Mouse (Mus musculus): Measurements from ENCODE around the gene Umad1. TPM values are rescaled to one million over a fixed set of nuclear protein-coding genes. Genes with fewer than 3 reads are reported as not detected.

Gene Umad1
- total RNA-seq, 2 experiments from 2014 or later = 11.7 to 13.4 TPM

DNA sequence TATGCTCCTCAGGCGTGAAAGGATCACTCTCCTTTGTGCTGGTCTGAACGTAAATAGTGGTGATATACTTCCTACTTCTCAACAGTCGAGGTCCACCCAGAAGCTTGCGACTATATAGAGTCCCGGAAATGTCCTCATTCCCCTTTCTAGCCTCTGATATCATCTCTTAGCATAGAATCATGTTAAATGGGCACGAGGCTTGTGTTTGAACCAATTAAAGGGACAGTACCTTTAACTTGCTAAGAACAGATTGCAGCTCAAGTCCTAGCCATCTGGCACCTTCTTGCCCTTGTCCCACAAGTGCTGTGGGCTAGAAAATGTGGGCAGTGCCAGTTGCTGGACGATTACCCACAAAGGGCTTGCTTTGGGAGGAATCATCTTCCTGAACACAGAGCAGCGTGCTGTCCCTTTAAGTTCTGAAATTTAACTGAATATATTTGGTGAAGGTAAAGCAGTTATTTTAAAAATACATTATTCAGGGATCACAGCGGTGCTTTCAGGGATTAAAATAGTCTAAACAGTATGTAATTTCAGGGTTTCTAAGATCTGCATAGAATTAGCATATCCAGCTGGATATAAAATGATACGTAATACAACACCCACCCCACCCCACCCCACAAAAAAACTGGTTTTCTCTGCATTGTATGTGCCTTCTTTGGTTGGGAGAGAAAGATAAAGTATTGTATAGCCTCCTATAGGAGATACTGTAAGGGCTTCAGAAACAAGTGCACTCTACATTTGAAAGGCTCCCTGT is 153.9 kb downstream of the Umad1 start:
- no peak for DNase-seq (ENCODE audit: low spot score in 2 of 2)

DNA sequence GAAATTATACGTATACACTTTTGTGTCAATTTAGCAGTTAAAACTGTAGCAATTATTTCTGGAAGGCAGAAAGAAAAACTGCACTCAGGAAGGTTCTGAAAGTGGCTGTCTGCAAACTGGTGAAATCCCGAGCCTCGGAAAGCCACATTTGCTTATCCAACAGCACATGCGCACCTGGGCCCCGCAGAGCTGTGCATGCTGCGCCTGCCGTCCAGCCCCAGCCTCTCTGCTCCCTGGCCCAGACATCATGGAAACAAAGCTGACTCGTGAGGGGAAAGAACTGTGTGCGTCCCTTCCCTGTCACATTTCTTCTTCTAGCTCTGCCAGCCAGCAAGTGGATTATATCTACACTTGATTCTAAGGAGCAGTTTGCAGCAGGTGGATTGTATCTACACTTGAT is 154.9 kb downstream of the Umad1 start:
- DNase-seq (ENCODE audit: low spot score in 2 of 2) = no peak

- no peak for DNase-seq (ENCODE audit: low spot score in 2 of 2)
Observed at GRCm38 (mm10) chr6:8415823-8416222, 156.7 kb downstream of the Umad1 start.

DNA sequence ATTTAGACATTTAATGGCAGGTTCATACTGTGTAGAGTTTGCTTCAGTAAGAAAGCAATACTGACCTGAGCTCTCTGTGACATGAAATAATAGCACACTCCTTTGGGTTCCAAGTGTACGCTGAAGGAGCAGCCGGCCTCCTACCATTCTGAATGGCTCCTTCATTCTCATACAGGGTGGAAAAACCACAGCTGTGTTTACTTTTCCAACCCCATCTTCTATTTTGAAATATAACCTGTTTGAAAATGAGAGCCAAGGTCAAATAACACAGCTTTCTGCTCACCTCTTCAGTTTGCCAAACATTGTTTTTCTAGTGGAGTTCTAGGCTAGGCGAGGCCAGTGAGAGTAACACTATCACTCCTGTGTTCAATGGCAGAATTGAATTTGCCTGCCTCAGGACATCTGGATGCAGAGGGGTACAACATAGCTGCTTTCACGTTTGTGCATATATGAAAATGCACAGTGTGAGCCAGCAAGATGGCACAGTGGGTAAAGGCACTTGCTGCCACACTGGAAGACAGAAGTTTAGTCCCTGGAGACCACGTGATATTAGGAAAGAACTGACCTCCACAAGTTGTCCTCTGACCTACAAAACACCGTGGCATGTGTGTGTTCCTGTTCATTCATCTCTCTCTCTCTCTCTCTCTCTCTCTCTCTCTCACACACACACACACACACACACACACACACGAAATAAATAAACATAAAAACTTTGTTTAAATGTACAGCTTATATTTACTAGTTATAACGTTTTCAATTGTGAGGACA is 157.9 kb downstream of the Umad1 start:
- DNase-seq (ENCODE audit: low spot score in 2 of 2) = no peak

GRCm38 (mm10) chr6:8419485-8420186 is 160.5 kb downstream of the Umad1 start:
- no peak for DNase-seq (ENCODE audit: low spot score in 2 of 2)

- DNase-seq (ENCODE audit: low spot score in 2 of 2) = no peak
Observed at GRCm38 (mm10) chr6:8420187-8420503, 161.1 kb downstream of the Umad1 start.

- DNase-seq (ENCODE audit: low spot score in 2 of 2) = no peak
Observed at GRCm38 (mm10) chr6:8421421-8421820, 162.3 kb downstream of the Umad1 start.

GRCm38 (mm10) chr6:8421959-8422581 is 163.0 kb downstream of the Umad1 start:
- DNase-seq (ENCODE audit: low spot score in 2 of 2) = peak in 1 of 2 experiments; percentile 24

GRCm38 (mm10) chr6:8423142-8423541 is 164.1 kb downstream of the Umad1 start:
- no peak for DNase-seq (ENCODE audit: low spot score in 2 of 2)

DNA sequence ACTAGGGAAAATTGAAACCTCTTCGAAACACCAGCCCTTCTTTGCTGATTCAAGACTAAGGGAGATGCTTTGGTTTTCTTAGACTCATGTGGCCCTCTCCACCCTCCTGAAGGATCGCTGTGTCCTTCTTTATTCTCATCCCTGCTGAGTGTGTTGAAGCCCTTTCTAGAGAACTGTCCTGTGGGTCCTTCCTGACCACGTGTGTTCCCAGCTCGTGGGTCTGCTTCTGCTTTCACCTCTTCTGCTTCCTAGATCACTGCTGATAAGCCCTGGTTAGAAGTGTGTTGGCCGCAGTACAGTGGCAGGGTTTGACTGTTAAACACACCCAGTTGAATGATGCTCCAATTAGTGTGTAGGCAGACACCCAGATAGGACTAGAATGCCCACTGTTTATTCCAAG is 168.6 kb downstream of the Umad1 start:
- DNase-seq (ENCODE audit: low spot score in 2 of 2) = no peak

GRCm38 (mm10) chr6:8430610-8431234 is 171.6 kb downstream of the Umad1 start:
- DNase-seq (ENCODE audit: low spot score in 2 of 2) = no peak

DNA sequence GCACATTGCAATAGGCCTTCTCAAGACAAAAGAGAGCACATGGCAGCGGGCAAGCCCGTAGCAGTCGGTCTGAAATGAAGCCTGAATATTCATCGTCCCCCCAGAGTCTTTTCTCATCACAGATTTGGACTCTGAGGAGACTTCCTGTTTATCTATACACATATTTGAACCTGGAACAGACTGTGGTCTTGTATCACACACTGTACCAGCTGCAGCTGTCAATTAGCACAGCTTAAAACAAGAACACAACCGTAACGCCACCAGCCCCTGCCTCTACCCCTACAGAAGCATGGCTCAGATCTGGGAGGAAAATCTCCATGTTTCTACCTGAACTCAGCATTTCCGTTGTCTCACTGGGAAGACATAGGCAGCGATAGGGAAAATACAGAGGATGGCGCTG is 174.1 kb downstream of the Umad1 start:
- no peak for DNase-seq (ENCODE audit: low spot score in 2 of 2)

- no peak for DNase-seq (ENCODE audit: low spot score in 2 of 2)
Observed at GRCm38 (mm10) chr6:8437937-8438336, 178.8 kb downstream of the Umad1 start.

DNA sequence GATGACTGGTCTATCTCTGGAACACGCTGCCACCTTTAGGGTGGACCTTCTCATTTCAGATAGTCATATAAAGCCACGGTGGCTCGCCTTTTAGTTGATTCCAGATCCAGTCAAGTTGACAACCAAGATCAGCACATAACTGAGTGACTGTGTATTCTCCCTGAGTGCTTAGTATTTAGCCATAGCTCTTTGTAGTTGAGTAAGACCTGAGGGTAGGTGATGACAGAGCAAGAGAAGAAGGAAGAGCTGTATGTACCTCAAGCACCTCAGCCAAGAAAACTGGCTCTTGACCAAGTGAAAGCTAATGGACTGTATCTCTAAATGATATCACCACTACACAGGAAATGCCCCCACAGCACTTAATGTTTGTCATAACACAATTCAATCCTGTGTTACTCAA is 182.7 kb downstream of the Umad1 start:
- no peak for DNase-seq (ENCODE audit: low spot score in 2 of 2)

DNA sequence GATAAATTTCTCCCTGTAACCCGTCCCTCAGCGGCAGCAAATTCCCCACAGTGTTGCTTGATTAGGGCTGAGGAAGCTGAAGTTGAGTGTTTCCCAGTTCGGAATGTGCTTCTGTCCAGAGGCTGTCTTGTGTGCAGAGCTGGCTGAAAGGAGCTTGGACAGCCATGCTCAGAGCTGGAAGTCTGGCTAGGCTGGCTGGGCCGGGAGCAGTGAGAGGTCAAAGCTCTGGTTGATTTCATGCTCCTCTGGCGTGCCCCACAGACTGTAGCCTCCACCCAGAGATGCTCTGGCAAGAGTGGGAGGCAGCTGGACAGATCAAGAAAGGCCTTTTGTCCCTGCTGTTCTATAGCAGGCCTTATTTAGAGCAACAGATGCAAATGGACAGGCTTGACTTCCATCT is 187.7 kb downstream of the Umad1 start:
- peak; percentile 28 to 63 for DNase-seq (ENCODE audit: low spot score in 2 of 2)

GRCm38 (mm10) chr6:8455599-8455998 is 196.5 kb downstream of the Umad1 start:
- no peak for DNase-seq (ENCODE audit: low spot score in 2 of 2)

GRCm38 (mm10) chr6:8458596-8458995 is 199.5 kb downstream of the Umad1 start:
- DNase-seq (ENCODE audit: low spot score in 2 of 2) = no peak

GRCm38 (mm10) chr6:8462447-8462846 is 203.4 kb downstream of the Umad1 start:
- DNase-seq (ENCODE audit: low spot score in 2 of 2) = no peak

DNA sequence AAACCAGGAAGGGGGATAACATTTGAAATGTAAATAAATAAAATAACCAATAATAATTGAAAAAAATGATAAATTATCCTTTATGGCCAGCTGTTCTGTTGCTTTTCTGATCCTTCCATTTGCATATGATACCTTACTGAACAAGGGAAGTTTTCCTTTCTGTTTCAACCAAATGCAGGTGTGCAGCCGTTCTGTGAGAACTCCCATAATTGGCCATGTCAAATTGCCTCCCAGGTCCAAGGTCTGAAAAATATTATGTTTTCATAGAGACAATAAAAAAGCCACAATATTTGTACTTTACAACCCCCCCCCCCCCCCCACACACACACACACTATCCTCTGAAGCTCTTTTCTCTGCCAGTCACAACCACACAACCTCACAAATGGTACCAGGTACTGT is 206.3 kb downstream of the Umad1 start:
- DNase-seq (ENCODE audit: low spot score in 2 of 2) = no peak

GRCm38 (mm10) chr6:8465985-8466384 is 206.9 kb downstream of the Umad1 start:
- no peak for DNase-seq (ENCODE audit: low spot score in 2 of 2)

DNA sequence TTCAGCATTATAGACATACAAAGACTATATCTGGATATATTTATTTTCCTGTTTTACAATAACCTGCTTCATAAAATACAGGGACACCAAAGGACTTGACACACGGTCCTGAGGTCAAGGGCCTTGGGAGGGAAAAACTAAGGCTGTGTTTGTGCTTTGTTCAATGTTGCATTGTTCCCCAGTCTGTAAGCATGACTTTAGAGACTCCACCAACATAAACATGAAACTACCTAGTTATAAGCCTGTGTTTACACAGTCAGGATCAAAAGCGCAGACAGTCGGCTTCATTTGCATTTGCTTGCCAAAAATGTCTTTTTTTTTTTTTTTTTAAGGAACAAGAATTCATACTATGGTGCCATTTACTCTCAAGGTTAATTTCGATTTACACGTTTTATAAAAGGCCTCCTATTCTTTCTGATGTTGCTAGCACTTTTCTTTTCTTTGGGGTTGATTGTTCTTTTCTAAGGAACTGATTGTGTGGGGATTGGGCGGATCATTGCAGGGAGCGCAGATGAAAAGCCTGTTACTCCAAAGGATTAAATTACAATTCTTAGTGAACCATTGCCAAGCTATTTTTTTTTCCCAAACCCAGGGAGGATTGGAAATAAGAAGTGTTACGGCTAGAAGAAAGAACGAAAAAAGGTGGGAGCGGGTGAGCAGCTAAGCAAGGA is 208.7 kb downstream of the Umad1 start:
- no peak for DNase-seq (ENCODE audit: low spot score in 2 of 2)
